Mouse (Mus musculus): ENCODE measurements at regions not wholly inside any gene's neighbourhood (a gene's known extent, or its start where the extent isn't known, plus 50 kb on each side); places are given as distances from the start of the nearest gene placed in this dataset.

- peak; percentile 80 for DNase-seq
Observed at GRCm38 (mm10) chr1:33271437-33272145, 398.0 kb downstream of the Prim2 start.

GRCm38 (mm10) chr1:33269162-33269561, 400.4 kb downstream of the Prim2 start:
- DNase-seq, result no peak

- DNase-seq, result no peak
Observed at GRCm38 (mm10) chr1:33265731-33266415, 403.7 kb downstream of the Prim2 start.

GRCm38 (mm10) chr1:33249474-33249873, 420.1 kb downstream of the Prim2 start:
- DNase-seq, result peak; percentile 37

- DNase-seq, result no peak
Observed at GRCm38 (mm10) chr1:33247076-33247475, 422.5 kb downstream of the Prim2 start.

GRCm38 (mm10) chr1:33245186-33245585, 424.4 kb downstream of the Prim2 start:
- DNase-seq, result no peak

GRCm38 (mm10) chr1:33244691-33245090, 424.9 kb downstream of the Prim2 start:
- no peak for DNase-seq

GRCm38 (mm10) chr1:33222997-33223396, 446.6 kb downstream of the Prim2 start:
- no peak for DNase-seq

GRCm38 (mm10) chr1:33214815-33215214, 454.8 kb downstream of the Prim2 start:
- DNase-seq, result no peak

GRCm38 (mm10) chr1:33214394-33214793, 455.2 kb downstream of the Prim2 start:
- DNase-seq, result no peak

GRCm38 (mm10) chr1:33201571-33202189, 467.9 kb downstream of the Prim2 start:
- peak; percentile 16 for DNase-seq

GRCm38 (mm10) chr1:33195114-33195513, 474.5 kb downstream of the Prim2 start:
- peak; percentile 18 for DNase-seq

- peak; percentile 39 for DNase-seq
Observed at GRCm38 (mm10) chr1:33174646-33175435, 494.8 kb downstream of the Prim2 start.

- no peak for DNase-seq
Observed at GRCm38 (mm10) chr1:33136991-33137390, 532.6 kb downstream of the Prim2 start.

GRCm38 (mm10) chr1:33130351-33130750, 539.2 kb downstream of the Prim2 start:
- DNase-seq, result no peak

- DNase-seq, result peak; percentile 12
Observed at GRCm38 (mm10) chr1:33125062-33125461, 544.5 kb downstream of the Prim2 start.

- no peak for DNase-seq
Observed at GRCm38 (mm10) chr1:33106286-33106685, 559.2 kb upstream of the Gm5415 start.

- no peak for DNase-seq
Observed at GRCm38 (mm10) chr1:33104296-33104695, 557.2 kb upstream of the Gm5415 start.

- no peak for DNase-seq
Observed at GRCm38 (mm10) chr1:33098062-33098461, 551.0 kb upstream of the Gm5415 start.

GRCm38 (mm10) chr1:33096851-33097250, 549.8 kb upstream of the Gm5415 start:
- DNase-seq, result no peak

- no peak for DNase-seq
Observed at GRCm38 (mm10) chr1:33074551-33074950, 527.5 kb upstream of the Gm5415 start.

- DNase-seq, result no peak
Observed at GRCm38 (mm10) chr1:33058010-33058409, 510.9 kb upstream of the Gm5415 start.

GRCm38 (mm10) chr1:33044388-33044787, 497.3 kb upstream of the Gm5415 start:
- DNase-seq, result no peak

All from layer of hippocampus, adult 9-11 months (tissue).